Mouse (Mus musculus) G1E (cell line): ENCODE measurements around the gene Cyp27a1.

ENCODE experiments used
- CTCF ChIP-seq: IDR thresholded peaks from 2 replicates; pipeline ENCODE4 v1.5.1; 2012; ENCODE audit warnings: low read depth, low read length, inconsistent platforms, mixed read lengths
- GATA1 ChIP-seq: IDR thresholded peaks from 2 replicates; pipeline ENCODE4 v1.6.1; 2012; ENCODE audit warnings: borderline replicate concordance, low read length, inconsistent platforms, mixed read lengths
- GATA2 ChIP-seq: IDR thresholded peaks from 2 replicates; pipeline ENCODE4 v1.6.1; 2012; ENCODE audit warnings: low read depth, low read length, inconsistent platforms, borderline replicate concordance
- POLR2AphosphoS5 ChIP-seq: IDR thresholded peaks from 2 replicates; pipeline ENCODE4 v1.6.1; 2012; ENCODE audit warnings: low read depth, low read length, inconsistent platforms; ENCODE audit not compliant: insufficient replicate concordance
- TAL1 ChIP-seq: conservative IDR thresholded peaks from 2 replicates; pipeline ENCODE4 v1.6.1; 2012; ENCODE audit warnings: low read depth, low read length, inconsistent platforms, mixed read lengths

DNA sequence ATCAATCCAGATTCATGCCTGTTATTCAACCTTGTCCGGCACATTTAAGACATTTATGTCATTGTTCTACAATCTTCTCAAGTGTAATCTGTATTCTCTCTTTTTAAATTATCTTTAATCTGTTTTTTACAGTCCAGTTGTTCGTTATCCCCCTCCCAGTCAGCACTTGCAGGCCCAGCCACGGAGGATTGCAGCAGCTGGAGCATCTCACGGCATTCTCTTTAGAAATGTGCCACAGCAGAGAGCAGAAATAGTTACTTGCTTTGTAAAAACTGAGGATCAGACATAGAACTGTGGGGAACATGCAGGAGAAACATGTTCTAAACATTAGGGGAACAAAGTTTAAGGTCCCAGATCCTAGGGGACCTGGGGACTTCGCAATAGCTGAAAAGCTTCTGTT is 8.4 kb upstream of the Cyp27a1 start:
- TF ChIP-seq CTCF (no peak), POLR2AphosphoS5 (no peak), TAL1 (no peak), GATA1 (no peak), GATA2 (no peak)
